Mouse (Mus musculus): ENCODE measurements around the gene Usp11. TPM values are rescaled to one million over a fixed set of nuclear protein-coding genes. Genes with fewer than 3 reads are reported as not detected.

The Usp11 gene
- 49.0 and 63.9 TPM in 2 replicates for polyA plus RNA-seq (2015; fragmentation: Nextera tagmentation; extraction: Ambion mirVana)

GRCm38 (mm10) chrX:20703741-20704290, at the start of gene Usp11:
Gene Usp11 (plus strand): TSS chrX:20703906.

GRCm38 (mm10) chrX:20658026-20658652, 45.6 kb upstream of the Usp11 start, which contains the start of gene Uba1:
Gene Uba1 (plus strand): TSS chrX:20658326.

GRCm38 (mm10) chrX:20687519-20688067, 16.1 kb upstream of the Usp11 start, which contains the start of gene Cdk16:
Gene Cdk16 (plus strand): TSS chrX:20687954.

Other genes with a start within 250 kb of the Usp11 start
- 1.1 and 1.3 TPM in 2 replicates for gene Rgn, start 154.1 kb upstream of the Usp11 start, polyA plus RNA-seq (2015; fragmentation: Nextera tagmentation; extraction: Ambion mirVana)
- 24.4 and 28.2 TPM in 2 replicates for gene Rbm10, start 86.4 kb upstream of the Usp11 start, polyA plus RNA-seq (2015; fragmentation: Nextera tagmentation; extraction: Ambion mirVana)
- gene Ndufb11, start 86.3 kb upstream of the Usp11 start, polyA plus RNA-seq (2015; fragmentation: Nextera tagmentation; extraction: Ambion mirVana) = 340 and 368 TPM in 2 replicates
- 206 and 223 TPM in 2 replicates for gene Uba1, start 45.6 kb upstream of the Usp11 start, polyA plus RNA-seq (2015; fragmentation: Nextera tagmentation; extraction: Ambion mirVana)
- gene Cdk16, start 16.0 kb upstream of the Usp11 start, polyA plus RNA-seq (2015; fragmentation: Nextera tagmentation; extraction: Ambion mirVana) = 177 and 191 TPM in 2 replicates
- 372 and 407 TPM in 2 replicates for gene Araf, start 93.9 kb downstream of the Usp11 start, polyA plus RNA-seq (2015; fragmentation: Nextera tagmentation; extraction: Ambion mirVana)
- 7.3 and 11.3 TPM in 2 replicates for gene Timp1, start 166.3 kb downstream of the Usp11 start, polyA plus RNA-seq (2015; fragmentation: Nextera tagmentation; extraction: Ambion mirVana)
- gene Syn1, start 217.1 kb downstream of the Usp11 start, polyA plus RNA-seq (2015; fragmentation: Nextera tagmentation; extraction: Ambion mirVana) = 108 and 116 TPM in 2 replicates
- gene Cfp, start 227.6 kb downstream of the Usp11 start, polyA plus RNA-seq (2015; fragmentation: Nextera tagmentation; extraction: Ambion mirVana) = 5.2 and 5.6 TPM in 2 replicates
- 11.7 and 13.2 TPM in 2 replicates for gene Elk1, start 246.7 kb downstream of the Usp11 start, polyA plus RNA-seq (2015; fragmentation: Nextera tagmentation; extraction: Ambion mirVana)